Mouse (Mus musculus) adrenal gland, adult 2 months (tissue): ENCODE measurements around the gene Ppfibp1. TPM values are rescaled to one million over a fixed set of nuclear protein-coding genes. Genes with fewer than 3 reads are reported as not detected.

ENCODE experiments used
- DNase-seq: peaks from one replicate; pipeline ENCODE4 v3.0.0; 2021
- polyA plus RNA-seq: library from polyadenylated mRNA; depleted of rRNA; stranded (reverse); fragments of >200 nt; gene quantifications from 2 replicates; pipeline ENCODE4 v1.2.3, GENCODE M21; 2012
- total RNA-seq, 2 experiments: library from RNA; stranded (reverse); gene quantifications; 2 replicates each; pipeline ENCODE4 v1.2.3; 2021

Ppfibp1 gene
- total and polyA plus RNA-seq, 3 experiments = 12.9 to 99.7 (median 78.9) TPM

DNA sequence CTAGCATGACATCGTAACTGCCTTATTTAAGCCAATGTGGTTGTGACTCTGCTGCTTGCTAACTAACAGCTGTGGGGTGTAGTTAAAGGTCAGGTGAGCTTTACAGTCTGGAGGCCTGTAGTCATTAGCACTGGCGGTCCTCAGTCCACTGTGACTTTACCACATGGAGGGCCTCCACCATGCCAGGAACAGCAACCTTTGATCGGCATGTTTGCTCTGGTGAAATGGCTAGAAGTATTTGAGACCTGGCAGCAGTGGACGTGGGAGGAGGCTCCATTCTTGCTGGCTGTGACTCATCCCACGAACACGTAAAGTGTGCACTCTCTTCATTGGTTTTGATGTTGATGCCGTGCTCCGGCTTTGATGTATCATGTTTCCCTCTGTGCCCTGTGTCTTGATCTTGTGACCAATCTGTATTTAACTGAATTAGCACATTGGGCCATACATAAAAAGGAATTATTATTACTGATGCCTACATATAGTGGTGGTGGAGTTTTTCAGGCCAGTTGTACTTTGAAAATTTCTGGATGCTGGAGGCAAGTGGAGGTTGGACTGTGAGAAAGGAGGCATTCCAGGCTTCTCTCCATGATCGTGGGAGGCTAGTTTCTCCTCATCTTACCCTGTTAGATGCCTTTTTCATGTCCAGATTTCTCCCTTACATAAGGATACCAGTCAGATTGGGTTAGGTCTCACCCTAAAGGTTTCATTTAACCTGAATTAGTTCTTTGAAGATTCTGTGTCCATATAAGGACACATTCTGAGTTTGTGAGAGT is 71.8 kb downstream of the Ppfibp1 start:
- peak; percentile 68 for DNase-seq

DNA sequence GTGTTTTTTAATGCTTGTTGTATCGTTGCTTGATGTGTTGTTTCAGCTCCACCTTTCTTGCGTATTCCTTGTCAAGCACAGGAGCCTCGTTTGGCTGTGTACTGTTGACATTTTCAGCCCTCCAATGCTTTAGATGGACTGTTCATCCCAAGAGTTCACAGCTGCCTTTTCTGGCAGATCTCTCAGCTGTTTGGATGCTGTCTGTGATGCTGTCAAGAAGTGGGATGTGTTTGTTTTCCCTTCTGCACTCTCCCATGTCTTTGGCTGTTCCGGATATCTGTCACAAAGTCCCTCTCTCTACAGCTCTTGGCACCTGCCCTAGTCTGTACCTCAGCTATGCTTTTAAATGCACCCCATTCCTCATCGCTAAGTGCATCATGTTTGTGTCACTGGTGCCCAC is 72.7 kb downstream of the Ppfibp1 start:
- DNase-seq = no peak

DNA sequence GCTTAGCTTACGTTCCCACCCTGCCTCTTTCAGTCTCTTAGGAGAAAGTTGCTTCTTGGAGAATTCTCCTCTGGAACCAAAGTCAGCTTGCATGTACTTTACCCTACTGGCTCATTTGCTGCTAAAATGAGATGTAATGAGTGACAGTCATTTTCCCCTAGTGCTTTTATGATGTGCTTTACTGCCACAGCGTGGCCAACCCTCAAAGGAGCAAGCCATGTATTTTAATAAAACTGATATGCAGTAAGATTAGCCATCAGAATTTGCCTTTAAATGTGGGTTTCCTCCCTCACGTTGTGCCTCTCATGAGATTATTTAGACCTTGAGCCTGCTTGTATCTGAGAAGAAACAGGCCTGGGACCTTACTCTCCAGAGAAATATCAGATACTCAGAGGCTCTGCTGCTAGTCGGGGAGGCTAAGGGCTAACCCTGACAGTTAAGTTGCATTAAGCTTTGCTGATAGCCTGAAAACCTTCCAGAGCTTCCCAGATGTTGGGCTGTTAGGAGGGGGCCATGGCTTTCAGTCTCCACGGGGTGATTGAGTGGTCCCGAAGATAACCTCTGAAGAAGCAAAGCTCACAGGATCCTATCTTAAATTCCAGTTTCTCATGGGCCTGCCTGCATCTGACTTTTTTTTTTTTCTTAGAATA is 73.7 kb downstream of the Ppfibp1 start:
- no peak for DNase-seq

DNA sequence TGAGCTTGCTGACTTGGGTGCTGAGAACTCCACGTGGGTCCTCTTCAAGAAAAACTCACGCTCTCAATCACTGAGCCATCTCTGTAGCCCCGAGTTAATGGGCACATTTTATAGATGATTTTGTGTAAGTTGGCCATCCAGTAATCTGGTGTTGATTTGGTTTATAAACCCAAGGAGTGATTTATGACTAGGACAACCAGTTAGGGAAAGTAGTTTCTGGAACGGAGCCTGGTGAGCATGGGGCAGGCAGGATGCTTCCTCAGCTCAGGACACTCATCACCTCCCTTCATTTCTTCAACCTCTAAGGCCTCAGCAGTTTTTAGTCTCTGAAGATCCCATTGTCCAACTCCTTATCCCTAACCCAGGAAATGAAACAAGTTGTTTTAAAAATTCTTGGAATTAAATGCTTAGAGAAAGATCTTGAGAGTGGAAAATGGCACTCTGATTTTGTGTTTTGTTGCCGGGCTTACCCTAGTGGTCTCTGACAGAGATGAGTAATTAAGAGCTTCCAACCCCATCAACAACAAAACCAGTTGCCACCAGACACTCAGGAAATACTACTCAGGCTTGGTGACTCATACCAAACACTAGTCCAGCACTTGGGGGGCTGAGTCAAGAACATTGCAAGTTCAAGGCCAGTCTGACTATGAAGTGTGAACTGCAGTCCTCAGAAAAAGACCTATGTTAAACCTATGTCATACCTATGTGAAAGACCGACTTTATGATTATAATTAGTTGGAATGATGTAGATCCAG is 75.3 kb downstream of the Ppfibp1 start:
- DNase-seq = no peak

DNA sequence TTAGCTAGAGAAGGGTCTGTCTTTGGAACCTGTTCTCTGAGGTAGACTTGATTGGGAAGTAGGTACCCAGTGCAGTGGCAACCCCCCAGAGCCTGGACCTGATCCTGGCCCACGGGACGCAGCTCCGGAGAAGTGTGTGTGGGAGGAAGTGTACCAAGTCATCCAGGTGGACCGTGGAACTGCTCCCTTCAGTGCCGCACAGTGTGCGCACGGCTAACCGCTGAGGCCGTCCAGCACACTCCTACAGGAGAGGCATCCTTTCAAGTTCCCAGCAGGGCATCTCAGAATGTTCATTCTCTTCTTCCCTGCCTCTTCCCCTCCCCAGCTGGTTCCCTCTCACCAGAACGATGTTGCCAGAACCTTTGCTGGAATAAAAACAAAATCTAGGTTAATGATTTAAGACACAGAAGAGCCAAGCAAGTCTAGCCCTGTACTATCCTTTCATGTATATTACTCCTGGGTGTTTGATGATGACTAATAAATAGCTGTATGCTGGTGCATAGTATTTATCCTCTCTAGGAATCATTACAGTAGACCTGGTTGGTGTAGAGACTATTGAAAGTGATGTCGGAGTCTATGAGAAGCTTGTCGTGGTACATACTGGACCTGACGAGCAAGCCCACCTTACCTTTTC is 77.0 kb downstream of the Ppfibp1 start:
- DNase-seq = no peak

GRCm38 (mm10) chr6:146966446-146967019 is 78.2 kb downstream of the Ppfibp1 start:
- no peak for DNase-seq

DNA sequence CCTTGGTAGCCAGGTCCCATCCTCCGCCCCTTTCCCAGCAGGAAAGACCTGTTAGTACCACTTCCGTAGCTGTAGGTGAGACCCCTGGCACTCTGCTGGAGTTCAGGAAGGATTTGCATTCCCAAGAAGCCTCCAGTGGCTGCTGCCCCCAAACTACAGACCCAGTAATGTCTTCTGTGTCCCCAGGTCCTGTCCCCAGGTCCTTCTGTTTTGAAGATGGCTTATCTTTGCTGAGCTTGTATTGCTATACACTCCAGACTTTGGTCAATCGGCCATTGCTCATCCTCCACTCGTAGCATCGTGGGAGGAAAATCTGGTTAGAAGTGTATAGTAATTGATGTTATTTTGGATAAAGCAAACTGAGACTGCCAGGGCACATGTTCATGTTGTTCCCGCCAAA is 79.5 kb downstream of the Ppfibp1 start:
- no peak for DNase-seq

- DNase-seq = no peak
Measured at GRCm38 (mm10) chr6:146970811-146971210, 82.5 kb downstream of the Ppfibp1 start.

DNA sequence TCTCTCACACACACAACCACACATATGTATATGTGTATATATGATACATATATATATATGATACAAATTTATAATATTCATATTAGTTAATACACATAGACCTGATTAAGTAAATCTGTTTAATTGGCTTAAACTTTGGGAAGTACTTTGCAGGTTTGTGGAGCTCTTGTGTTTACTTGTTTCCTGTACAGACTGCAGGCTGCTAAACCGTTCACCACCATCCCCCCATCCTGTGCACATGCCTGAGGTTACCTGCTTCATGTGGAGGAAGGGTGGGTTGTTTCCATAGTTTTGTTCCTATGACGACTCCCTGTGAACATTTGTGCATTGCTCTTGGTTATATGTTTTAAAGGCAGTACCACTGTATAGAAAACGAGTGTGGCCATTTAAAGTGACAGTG is 83.1 kb downstream of the Ppfibp1 start:
- DNase-seq = no peak

DNA sequence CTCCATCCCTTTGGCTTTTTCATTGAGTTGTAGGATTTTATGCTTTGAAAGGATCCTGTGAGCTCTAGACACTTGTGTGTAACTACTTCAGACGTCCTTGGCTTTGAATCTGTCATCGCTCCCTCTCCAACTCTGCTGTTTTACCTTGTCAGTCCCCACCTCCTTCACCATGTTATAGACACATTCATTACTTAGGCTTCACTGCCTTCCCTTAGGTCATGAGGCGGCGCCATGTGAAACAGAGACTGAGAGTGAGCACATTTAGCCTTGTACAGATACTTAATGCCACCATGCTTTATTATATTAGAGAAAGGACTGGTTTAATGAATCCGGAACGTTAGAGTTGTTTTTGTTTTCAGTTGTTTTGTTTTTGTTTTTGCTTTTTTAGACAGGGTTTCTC is 83.7 kb downstream of the Ppfibp1 start:
- DNase-seq = no peak

- no peak for DNase-seq
Measured at GRCm38 (mm10) chr6:146972740-146973139, 84.5 kb downstream of the Ppfibp1 start.

- DNase-seq = peak; percentile 33
Measured at GRCm38 (mm10) chr6:146973406-146973805, 85.1 kb downstream of the Ppfibp1 start.

DNA sequence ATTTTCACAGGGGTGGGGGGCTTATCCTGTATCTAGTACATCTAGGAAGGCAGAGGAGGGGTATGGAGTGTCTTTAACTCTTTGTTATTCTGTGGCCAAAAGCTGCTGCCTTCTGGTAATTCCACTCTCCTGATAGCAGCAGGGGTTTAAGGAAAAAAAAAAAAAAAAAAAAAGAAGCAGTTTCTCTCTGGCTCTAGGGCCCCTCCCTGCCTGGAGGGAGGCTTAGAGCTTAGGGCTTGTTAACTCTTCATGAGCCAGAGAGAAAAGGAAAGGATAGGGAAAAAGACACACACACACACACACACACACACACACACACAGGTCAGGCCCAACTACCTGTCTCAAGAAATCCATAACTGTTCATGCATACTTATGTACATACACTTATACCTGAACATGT is 85.5 kb downstream of the Ppfibp1 start:
- DNase-seq = no peak

DNA sequence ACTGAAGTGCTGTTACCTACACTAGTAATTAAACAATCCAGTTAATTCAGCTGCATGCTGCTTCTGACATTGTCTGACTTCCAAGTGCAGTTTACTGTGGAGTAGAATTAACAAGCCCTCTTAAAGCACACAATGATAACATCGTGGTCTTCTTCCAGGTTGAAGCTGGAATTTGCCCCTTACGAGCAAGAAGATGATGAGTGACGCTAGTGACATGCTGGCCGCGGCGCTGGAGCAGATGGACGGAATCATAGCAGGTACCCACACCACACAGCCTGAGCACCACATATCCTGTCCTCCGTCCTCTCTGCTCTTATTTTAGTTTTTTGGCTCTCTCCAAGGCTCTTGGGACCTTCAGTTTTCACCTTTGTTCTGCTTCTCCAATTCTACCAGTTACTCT is 88.2 kb downstream of the Ppfibp1 start:
- no peak for DNase-seq

GRCm38 (mm10) chr6:146978691-146979114 is 90.4 kb downstream of the Ppfibp1 start:
- DNase-seq = no peak

GRCm38 (mm10) chr6:146979115-146979744 is 90.9 kb downstream of the Ppfibp1 start:
- no peak for DNase-seq

- DNase-seq = no peak
Measured at GRCm38 (mm10) chr6:146979953-146980352, 91.7 kb downstream of the Ppfibp1 start.

- no peak for DNase-seq
Measured at GRCm38 (mm10) chr6:146981249-146981835, 93.1 kb downstream of the Ppfibp1 start.

DNA sequence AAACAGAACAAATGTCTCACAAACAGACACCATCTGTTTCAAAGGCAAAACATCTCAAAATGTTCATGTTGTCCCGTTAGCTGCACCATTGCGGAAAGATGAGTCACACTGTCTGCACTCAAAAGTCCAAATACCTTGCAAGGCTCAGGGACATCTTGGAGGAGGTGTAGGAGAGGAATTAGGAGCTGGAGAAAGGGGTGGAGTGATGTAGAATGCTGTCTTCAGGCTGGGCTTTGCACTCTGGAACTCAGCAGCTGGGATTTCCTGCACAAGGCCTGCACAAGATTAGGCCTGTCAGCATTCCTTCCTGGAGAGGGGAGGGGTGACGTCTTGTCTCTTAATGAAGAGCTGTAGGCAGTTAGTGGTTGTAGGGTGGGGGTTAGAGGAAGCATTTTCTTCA is 96.3 kb downstream of the Ppfibp1 start:
- no peak for DNase-seq

- peak; percentile 56 for DNase-seq
Measured at GRCm38 (mm10) chr6:146994236-146994635, 105.9 kb downstream of the Ppfibp1 start.

- DNase-seq = no peak
Measured at GRCm38 (mm10) chr6:146995391-146995790, 107.1 kb downstream of the Ppfibp1 start.
